Mouse (Mus musculus) cerebellum, adult 18-20 months (tissue): ENCODE measurements around the gene Mrpl39.

ENCODE experiments used
- DNase-seq, 2 experiments: peaks; one replicate each; pipeline ENCODE4 v3.0.0; 2021

The Mrpl39 gene

DNA sequence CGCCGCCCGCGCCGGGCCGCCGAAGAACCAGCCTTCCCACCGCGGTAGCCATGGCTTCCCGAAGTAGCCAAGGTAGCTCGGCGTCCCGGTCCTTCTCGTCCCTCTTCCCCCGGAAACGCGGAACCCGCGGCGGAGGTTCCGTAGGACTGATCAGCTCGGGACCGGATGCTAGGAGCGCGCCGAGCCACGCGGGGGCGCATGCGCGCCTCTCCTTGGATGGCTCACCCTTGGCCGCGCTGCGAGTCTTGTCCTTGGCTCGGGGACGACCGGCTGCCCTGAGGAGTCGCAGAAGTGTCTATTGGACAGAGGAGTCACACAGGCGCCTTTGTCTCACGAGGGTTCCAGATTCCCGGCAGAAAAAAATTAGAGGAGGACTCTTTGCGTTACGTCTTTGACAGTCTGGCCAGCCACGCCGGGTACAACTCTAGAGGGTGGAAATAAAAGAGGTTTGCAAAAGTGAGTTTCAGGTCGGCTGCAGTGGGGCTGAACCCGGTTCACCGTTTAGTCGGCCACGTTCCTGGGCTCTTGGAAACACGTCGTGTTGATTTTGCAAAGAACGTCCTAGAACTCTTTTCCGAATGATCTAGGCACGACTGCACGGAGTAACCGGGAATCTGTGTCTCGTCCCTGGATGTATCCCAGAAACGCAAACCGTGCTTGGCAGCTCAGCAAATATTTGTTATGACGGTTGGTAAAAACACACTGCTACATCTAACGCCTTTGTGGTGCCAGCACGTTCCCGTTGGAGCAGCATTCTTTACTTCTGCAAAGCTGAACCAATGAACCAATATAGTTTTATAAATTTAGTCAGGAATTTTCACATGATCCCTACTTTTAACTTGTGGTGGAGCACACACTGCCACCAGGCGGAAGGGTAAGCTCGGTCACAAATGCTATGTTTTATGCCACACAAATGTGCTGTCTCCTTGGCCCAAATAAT lies at the start of gene Mrpl39:
Gene Mrpl39, minus strand, starts transcription at position 577 of the 940 bp plus-strand sequence.
- DNase-seq: peak; percentile 93 to 99

DNA sequence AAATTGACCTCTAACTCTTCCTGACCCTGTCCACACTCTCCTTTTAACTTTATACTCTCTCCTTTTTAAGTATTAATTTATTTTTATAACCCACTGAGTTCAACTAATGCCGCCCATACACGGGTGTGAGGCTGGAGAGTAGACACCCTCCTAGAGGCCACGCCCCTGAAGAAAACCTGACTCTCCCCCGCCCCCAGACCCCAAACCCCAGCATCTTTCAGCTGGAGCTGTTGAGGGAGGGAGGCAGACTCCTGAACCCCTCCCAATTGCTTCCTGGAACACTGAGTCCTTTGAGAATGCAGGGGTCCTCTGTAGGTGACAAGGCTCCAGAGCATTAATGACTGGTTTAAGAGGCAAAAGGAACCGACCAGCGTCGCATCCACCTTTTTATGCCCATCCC lies 49.4 kb upstream of the Mrpl39 start:
- no peak for DNase-seq

DNA sequence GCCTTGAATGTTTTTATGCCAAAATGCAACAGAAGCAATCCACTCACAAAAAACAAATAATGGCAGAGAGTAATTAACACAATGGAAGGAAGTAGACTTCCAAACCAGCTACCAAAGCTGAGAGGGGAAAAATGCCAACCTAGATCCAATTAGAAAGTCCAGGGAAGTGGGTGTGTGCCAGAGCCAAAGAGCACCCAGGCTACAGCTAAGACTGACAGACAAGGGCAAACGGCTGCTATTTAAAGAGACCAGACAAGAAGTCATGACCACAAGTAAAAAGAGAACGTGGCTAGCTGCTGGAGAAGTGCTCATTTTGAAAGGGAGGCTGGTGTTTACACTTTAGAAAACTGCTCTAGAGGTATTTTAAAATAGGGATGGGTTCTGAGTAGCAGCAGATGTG lies 47.7 kb upstream of the Mrpl39 start:
- DNase-seq: no peak

DNA sequence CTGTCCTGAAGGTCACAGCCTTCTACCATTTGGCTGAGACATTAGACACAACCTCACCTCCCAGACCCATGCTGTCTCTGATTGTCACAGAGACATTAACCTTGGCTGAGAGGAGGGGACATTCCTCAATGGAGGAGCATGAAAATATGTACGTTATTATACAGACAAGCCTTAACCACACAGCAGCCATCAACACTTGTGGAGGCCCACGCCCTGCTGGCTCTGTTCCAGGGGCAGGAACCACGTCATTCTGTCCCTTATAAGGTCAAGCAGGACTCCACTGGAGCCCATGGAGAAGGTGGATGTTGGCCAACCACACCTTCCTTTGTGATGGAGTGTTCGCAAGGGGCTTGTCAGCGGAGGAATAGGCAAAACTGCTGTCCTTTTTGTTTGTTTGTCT lies 44.2 kb upstream of the Mrpl39 start:
- no peak for DNase-seq

DNA sequence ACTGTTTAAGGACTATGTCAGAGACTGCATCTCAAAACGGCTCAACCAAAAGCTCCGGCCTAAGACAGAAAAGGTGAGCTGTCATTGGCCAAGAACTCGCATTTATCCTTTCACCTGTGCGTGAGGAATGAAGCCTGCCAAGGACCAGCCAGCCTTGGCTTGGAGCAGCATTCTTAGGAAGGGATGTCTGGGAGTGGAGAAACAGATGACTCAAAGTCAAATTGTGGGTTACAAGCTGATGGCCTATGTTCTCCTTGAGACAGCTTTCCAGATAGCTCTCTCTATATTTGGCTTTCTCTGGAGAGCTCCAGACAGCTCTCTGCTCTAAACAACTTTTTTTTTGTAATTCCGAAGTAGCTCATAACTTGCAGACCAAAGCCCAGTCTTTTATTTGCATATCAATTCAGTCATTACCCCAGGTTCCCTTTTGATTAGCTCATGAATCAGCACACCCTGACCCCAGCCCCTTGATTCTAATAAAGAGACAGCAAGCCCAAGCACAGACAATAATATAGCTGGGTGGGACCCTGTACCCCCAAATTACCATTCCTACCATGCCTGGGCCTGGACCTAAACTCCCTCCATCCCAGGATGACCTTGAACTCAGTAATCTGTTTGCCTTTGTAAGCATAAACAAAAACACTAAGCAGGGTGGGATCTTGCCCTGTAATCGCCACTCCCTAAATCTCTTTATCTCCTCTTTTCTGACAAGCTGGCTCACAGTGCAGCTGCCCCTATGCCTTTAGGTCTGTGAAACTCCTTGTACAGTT lies 43.5 kb upstream of the Mrpl39 start:
- no peak for DNase-seq

DNA sequence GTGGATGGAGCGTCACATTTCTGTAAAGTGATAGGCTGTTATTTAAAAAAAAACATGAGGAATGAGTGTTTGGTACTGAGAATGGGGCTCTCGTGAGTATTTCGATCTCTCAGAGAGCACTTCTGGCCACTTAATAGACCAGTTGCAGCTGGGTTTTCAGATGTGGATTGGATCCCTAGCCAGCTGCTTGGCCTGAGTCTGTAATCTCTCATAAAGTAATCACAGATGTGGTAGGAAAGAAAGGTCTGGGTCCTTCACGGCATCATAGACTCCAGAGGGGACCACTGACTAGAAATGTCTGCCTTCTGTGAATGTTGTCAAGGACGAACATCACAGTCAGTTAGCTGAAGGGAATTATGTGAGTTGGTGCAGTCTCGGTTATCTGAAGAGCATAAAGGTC lies 42.9 kb upstream of the Mrpl39 start:
- no peak for DNase-seq

DNA sequence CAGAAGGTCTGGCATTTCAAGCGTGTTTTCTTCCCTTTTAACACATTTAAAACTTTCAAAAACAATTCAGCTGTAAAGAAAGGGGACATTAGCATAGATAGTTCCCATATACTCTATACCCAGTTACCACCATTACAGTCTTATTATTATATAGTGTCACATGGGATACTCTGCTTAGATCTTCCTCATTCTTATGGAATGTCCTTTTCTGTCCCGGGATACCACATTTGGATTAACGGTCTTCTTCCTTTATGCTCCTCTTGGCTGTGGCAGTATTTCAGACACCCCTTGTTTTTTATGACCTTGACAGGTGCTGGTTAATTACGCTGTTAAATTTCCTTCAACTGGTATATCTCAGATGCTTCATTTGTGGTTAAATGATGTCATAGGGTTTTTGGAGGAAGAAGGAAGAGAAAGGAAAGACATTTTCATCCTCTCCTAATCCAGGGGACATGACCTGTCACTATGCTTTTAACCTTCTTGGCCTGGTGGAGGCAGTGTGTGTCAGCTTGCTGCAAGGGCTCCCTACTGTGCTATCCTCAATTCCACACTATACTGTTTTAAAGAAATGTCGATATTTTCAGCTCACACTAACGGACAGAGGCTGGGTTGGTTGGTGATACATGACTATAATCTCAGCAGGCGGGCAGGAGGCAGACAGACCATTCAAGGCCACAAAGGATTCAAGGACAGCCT lies 40.7 kb upstream of the Mrpl39 start:
- DNase-seq: no peak

DNA sequence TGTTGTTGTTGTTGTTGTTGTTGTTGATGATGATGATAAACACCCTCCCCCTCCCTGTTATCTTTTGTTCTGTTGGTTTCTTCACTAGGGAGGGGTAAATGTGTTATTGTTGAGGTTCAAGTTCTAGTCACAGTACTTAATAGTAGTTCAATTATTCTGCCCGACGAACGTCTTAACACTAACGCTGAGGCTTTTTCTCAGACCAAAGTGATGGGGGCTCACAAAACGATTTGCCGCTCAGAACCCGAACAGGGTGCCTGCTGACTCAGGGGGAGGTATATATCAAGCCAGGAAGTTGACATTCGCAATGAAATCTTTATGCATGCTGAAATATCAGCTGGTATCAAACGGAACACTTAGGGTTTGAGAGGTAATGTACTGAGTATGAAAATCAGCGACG lies 39.8 kb upstream of the Mrpl39 start:
- no peak for DNase-seq

DNA sequence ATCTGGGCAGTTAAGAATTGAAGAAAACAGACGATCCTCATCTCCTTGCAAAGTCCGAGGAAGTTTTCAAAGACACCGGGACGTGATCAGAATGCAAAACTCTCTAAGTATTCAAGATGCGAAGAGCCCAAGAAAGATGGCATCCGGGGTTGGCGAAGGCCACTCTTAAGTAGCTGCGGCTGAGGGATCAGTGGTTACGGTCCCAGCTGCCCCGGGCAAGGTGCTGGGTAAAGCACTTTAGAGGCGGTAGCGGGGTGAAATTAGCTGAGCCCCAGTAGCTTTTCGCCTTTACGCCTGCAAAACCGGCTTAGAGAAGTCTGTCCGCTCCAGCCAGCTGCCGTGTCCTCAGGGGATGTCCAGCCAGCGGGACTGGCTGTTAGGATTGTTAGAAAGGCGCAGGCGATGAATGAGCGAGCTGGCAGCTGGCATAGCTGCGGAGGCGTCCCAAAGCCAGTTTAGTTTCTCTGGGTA lies 39.3 kb upstream of the Mrpl39 start:
- DNase-seq: peak; percentile 13 to 15

DNA sequence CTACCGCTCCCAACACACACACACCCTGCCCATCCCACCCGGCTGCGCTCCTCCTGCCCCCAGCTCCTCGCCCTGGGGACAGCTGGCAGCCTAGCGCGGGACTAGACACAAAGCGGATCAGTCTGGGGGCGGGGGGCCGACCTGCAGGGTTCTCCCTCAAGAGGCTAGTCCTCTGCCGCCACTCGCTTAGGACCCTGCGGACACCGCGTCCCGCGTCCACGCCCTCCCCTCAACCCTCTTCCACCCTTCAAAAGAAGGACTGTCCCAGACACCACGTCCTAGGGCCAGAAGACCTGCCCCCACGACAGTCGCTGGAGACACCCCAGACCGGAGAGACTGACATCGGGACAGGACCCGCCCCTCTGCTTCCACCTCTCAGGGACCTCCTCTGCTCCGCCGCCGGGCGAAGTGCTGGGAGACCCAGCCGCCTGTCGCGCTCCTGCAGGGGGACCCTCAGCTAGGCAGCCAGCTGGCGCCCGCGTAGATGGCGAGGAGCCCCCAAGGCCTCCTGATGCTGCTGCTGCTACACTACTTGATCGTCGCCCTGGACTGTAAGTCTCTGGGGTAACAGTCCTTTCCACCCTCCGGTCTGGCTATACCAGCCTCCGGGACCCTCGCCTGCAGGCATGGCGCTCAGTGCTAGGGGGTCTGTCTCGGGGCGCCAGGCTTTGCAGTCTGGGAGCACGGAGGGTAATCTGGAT lies 38.6 kb upstream of the Mrpl39 start, which contains the start of gene Jam2:
Gene Jam2, plus strand, starts transcription at position 121 of the 701 bp plus-strand sequence.
- peak; percentile 22 to 25 for DNase-seq

DNA sequence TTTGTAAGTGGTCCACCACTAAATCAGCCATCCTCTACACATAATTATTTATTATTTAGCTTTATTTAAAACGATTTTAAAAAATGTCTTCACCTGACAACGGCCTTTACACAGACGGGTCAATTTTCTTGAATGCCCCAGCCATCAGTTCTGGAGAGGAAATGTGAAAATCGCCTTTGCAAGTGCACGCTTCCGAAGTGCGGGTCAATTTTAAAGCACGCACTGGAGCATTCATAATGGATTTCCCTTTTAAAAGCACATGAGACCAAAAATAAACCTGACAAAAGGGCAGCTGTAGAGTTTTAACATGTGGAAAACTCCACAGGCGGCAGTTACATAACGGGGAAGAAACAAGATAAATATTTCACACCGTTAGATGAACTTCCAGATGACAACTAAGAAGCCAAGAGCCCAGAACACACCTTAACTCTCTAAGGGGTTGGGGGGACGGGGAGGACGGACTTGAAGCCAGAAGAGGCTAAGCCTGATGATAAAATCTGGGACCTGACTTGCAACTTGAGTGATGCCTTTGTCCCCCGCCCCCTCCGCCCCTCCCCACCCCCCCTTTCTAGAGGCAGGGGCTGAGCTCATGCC lies 37.8 kb upstream of the Mrpl39 start:
- DNase-seq: no peak

DNA sequence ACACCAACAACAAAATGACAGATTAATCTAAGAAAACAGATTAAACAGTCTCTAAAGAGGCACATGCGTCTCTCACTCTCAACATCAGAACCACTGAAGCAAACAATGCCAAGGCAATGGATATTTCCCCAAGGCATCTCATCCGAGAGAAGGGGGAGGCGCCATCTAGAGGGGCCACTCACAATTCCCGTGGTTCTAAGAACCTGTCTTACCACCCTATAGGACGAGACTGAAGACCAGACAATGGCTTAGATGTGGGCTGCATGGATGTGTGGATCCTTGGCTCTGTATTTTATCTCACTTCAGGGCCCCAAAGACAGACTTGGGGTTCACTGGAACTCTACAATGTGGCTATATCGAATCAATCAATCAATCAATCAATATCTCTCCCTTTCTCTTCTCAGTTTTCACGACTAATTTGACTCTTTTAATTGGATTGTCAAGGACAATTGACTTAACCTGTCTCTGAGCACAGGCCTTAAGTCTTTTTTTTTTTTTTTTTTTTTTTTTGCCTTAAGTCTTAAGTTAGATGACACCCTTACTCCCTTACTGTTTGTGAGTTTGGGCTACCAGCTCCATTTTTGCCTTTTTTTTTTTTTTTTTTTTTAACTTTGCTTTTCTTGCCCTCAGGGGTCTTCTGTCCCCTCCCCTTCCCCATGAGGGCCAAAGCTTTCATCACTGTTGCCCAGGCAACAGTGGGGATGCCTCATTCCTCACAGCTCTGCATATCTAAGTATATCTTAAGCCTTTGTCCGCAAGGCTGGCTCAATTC lies 37.1 kb upstream of the Mrpl39 start:
- DNase-seq: no peak

DNA sequence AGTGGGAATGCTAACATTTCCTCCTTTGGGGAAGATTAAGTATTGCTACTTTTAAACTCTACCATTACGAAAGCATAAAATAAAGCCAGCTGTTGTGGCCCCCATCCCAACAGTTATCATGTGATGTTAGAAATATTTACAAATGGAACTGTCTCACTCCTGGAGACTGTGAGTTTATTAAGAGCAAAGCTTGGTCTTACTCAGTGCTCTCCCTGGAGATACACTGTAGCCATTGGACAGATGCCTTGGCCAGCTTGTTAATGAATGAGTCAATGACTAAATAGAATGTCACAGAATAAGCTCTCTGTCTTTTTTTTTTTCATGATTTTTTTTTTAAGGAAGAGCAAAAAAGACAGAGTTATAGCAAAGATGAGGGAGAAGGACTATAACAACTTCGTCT lies 35.9 kb upstream of the Mrpl39 start:
- no peak for DNase-seq

DNA sequence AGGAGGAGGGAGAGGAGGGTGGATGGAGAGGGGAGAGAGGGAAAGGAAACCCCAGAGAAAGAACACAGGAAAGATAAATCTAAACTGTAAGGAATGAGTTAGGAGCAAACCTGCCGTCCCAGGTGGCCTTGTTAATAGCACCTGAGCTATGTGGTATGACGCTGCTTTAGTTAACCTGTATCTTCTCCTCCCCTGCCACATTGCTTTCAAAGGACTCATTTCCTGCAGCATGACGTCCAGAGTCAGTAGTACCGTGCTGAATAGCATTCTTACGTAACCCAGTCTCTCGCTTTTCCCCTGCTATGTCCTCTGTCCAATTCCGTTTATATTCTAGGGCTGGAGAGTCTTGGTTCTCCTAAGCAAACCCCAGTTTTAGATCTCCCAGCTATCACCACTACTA lies 35.3 kb upstream of the Mrpl39 start:
- no peak for DNase-seq

DNA sequence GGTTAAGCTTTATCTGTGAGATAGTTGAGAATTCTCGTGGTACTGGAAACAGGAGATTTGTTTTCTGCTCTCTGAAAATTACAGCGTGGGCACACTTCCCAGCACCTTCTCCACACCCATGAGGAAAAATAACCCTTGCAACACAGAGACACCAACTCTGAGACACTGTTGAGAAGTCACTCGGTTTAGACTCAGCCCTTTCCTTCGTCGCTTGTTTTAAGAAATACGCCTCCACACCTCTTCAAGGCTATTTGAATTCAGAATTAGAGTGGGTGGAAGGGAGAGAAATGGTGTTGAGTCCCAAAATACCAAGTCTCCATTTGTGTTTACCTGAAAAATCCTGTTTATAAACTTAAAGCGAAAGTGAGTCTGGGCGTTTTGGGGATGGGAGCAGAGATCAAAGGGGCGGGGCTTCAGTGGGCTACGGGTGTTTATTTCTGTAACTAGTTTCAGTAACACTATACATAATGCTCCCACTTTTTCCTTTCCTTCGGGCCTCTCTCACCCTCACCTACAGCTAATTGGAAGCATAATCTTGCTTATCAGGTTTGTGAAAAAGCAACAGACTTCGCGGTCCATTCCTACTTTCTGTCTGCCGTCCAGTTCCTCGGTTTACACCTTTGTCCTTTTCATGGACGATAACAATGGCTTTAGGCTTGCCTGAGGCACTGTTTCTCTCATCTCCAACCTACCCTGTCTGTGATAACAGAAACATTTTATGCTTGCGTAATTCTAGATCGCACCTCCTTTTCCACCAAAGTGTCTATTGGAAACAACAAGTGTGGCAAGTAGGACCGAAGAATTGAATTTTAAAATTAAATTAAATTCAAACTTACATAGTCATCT lies 34.3 kb upstream of the Mrpl39 start:
- no peak for DNase-seq

DNA sequence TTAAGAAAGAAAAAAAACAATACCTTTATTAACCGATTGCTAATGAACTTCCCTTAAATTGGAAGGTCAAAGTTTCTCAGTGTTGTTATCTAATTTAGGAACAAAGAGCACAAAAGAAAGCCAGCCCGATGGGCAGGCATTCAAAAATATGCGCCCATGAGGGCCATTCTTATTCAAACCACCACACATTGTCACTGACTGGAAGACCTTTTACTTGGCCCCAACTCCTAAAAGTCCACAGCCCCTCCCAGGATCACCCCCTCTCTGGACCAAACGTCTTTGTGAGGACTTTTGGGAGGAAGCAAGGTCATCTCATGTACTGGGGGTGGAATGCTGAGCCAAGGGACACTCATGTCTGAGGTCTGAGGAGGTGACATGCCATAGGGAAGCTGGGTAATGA lies 33.6 kb upstream of the Mrpl39 start:
- DNase-seq: no peak

DNA sequence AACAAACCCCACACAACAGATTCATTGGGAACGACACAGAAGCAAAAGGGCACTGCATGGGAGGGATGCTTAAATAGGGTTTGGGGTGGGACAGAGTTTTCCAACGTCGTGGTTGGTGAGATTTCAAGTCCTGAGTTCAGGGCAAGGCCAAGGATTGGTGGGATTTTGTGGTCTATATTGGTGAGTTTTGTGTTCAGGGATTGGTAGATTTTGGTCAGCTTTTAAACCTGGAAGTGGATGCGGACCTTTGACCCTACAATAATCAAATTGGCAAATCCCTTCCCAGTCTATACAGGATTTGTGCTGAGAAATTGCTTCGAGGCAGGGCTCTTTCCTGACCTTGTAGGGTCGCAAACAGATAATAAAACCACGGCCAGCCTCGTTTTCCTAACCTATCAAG lies 32.4 kb upstream of the Mrpl39 start:
- no peak for DNase-seq

DNA sequence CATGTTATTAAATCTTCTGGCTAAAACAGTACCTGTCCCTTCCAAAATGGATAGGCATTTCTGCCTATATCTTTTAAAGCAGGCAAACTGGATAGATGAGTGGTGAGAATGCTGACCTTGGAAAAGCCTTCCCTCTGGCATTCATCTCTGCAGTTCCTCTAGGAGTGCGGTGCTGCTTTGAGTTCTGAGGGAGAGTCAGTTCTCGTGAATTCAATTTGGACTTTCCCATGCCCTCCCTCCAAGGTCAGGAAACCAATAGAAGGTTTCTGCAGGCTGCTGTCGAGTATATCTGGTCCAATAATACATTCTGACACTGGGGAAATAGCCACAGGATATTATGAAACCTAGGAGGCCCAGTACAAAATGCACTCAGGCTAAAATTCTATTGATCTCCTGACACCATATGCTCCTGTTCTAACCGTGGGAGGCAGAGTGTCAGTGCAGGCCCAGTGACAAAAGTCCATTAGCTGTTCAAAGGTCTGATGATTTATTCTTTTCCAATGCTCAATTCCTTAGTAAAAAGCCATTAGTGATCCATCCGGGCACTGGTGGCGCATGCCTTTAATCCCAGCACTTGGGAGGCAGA lies 10.3 kb upstream of the Mrpl39 start:
- no peak for DNase-seq

DNA sequence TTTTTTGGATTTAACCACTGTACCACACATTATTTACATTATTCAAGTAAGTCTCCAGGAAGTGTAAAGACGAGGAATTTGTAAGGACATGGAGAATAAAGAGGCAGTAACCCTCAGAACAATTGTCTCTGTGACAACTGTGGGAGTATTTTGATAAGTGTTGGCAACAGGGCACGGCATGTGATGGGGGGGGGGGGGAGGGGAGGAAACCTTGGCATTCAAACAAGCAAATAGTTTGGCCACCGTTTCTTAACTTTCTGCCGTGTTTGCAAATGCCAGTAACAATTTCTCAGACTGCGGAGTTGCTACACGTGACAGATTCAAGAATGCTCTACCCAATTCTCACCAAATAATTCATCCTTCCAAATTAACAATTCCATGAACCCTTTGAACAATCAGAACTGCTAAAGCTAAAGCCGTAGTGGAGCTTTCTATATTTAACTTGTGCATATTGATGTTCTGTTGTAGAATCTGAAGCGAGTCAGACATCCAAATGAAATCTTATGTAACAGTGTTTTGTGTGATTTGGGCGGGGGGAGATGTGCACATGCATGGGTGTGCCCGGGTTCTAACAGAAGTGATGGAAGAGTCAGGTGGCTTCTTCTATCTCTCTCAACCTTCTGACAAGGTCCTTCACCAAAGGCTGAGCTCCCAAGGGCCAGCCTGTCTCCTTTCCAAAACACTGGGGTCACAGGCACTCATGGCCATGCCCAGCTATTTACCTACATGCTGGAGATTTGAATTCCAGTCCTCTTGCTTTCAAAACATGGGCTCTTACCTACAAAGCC lies 9.4 kb upstream of the Mrpl39 start:
- DNase-seq: no peak
